Mouse (Mus musculus) kidney, postnatal 0 days (tissue): ENCODE measurements at regions not wholly inside any gene's neighbourhood (a gene's known extent, or its start where the extent isn't known, plus 50 kb on each side); places are given as distances from the start of the nearest gene placed in this dataset.

Source experiments
- ATAC-seq: fragments of 200-750 bp; cut with Nextera tagmentation; replicated peaks from 2 replicates; pipeline ENCODE4 v1.8.0; 2017; ENCODE audit warnings: low read depth, moderate number of reproducible peaks, moderate TSS enrichment, moderate library complexity; ENCODE audit not compliant: low FRiP score
- DNase-seq: peaks from one replicate; pipeline ENCODE4 v3.0.0-alpha.2; 2016; ENCODE audit warnings: low spot score
- H3K27ac ChIP-seq: fragments of 300-500 bp; sonication (generic); 2 replicates; pipeline ENCODE4 v1.5.1; 2014; ENCODE audit warnings: mild to moderate bottlenecking
- H3K27me3 ChIP-seq: fragments of 300-500 bp; sonication (generic); 2 replicates; pipeline ENCODE4 v1.6.1; 2014; ENCODE audit warnings: low read length, mixed read lengths; ENCODE audit not compliant: insufficient read depth
- H3K36me3 ChIP-seq: fragments of 300-500 bp; sonication (generic); 2 replicates; pipeline ENCODE4 v1.6.1; 2014; ENCODE audit warnings: low read length, mixed read lengths; ENCODE audit not compliant: insufficient read depth
- H3K4me1 ChIP-seq: fragments of 300-500 bp; sonication (generic); replicated peaks from 2 replicates; pipeline ENCODE4 v1.6.1; 2014; ENCODE audit warnings: antibody characterized with exemption, low read length, mixed read lengths; ENCODE audit not compliant: insufficient read depth
- H3K4me2 ChIP-seq: fragments of 300-500 bp; sonication (generic); 2 replicates; pipeline ENCODE4 v1.6.1; 2014; ENCODE audit warnings: mild to moderate bottlenecking, low read length, moderate library complexity, mixed read lengths
- H3K4me3 ChIP-seq: fragments of 300-500 bp; sonication (generic); replicated peaks from 2 replicates; pipeline ENCODE4 v1.5.1; 2014; ENCODE audit warnings: low read depth, low read length
- H3K9ac ChIP-seq: fragments of 300-500 bp; sonication (generic); 2 replicates; pipeline ENCODE4 v1.6.1; 2014; ENCODE audit warnings: low read depth, low read length
- H3K9me3 ChIP-seq: fragments of 300-500 bp; sonication (generic); replicated peaks from 2 replicates; pipeline ENCODE4 v1.6.1; 2016; ENCODE audit warnings: low read length, inconsistent platforms, mixed read lengths
- CTCF ChIP-seq: IDR thresholded peaks from 2 replicates; pipeline ENCODE4 v1.5.1; 2016; ENCODE audit warnings: antibody characterized with exemption, low read depth, mild to moderate bottlenecking, moderate library complexity
- WGBS: fragments of 180-500 bp; shearing (Covaris S2); extraction: QIAGEN DNeasy Blood & Tissue Kit; methylation state at CpG from one replicate; pipeline ENCODE4 v1.1.7; 2014; 5-methylcytosine and 5-hydroxymethylcytosine counted together

DNA sequence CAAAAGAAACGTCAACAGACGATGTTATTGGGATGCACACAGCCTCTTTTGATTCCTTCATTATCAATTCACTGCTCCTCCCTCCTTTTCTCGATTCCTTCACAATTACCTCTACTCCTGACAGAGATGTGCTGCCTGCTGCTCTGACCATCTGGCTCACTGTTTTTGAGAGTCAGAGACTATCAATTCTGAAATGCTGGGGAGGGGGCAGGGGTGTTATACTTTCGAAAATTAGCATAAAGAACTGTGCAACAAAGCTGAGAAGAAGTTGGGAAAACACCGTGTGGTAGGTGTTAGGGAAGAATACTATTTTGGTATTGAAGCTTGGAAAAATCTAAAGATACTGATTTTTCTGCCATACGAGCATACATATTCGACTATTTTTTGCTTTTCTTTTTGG, 96.4 kb downstream of the Nedd1 start:
- H3K9me3 ChIP-seq = no peaks in the 10 kb centered on the region
- no peaks in the 10 kb centered on the region for H3K4me1 ChIP-seq
- TF ChIP-seq CTCF = no peak
- DNase-seq (no peak), ATAC-seq (no peak)
- no peak overlapping the region for H3K4me2 ChIP-seq
- H3K36me3 ChIP-seq = no peaks in the 10 kb centered on the region
- WGBS = 83% methylated on average over 7 of the region's 7 CpGs
- no peaks in the 10 kb centered on the region for H3K27me3 ChIP-seq
- H3K4me3 ChIP-seq = no peak overlapping the region
- H3K9ac ChIP-seq = no peak overlapping the region
- no peak overlapping the region for H3K27ac ChIP-seq

DNA sequence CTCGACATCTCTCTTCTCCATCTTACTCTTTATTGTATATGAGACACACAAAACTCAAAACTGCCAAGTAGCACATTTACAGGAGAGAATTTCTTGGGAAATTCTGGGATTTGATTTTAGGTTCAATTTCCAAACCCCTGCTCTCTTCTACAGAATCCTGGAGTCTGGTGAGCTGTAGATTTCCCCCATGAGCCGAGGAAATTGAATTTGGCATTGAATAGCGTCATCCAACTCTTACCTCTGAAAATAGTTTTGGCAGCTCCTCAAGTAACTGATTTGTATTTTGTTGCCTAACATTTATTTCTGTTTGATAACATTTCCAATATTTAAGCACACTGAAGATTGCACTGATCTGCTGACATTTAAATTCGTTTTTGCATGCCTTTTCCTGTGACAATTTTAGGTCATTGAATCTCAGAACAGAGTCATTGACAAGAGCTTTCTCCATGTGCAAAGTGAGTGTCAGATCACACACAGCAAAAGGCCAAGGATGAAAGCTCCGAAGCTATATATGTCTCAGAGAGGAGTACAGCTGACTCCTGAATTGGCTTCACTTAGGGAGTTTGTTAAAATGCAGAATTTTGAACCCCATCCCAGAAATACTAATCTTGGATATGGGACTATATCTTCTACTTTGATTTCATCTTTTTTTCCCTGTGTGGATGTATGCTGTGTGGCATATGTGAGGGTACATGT, 106.4 kb downstream of the Nedd1 start:
- Histone ChIP-seq H3K27me3 (no peaks in the 10 kb centered on the region), H3K4me1 (no peaks in the 10 kb centered on the region), H3K36me3 (no peaks in the 10 kb centered on the region), H3K4me3 (no peak overlapping the region), H3K27ac (no peak overlapping the region), H3K9me3 (no peaks in the 10 kb centered on the region), H3K4me2 (no peak overlapping the region), H3K9ac (no peak overlapping the region)
- no peak for TF ChIP-seq CTCF
- DNase-seq (no peak), ATAC-seq (no peak)
- WGBS = 80% methylated on average over 4 of the region's 5 CpGs

GRCm38 (mm10) chr10:92614341-92614740, 107.9 kb downstream of the Nedd1 start:
- no peak for DNase-seq

DNA sequence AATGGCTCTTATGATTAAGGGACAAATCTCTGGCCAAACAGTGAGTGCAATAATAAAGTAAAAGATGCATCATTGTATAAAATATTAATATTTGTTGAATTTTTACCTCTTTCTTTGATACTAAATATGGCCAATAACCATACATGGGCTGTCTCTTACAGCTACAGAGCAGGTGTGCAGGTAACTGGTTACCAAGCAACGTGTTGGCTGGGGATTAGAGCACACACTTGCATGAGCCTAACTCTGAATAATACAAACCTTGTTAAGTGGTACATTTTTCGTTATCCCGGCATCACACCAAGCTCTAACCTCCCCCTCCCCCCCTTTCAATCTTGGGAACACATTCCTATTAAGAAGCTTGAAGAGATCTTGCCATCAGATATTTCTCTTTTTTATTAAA, 111.2 kb downstream of the Nedd1 start:
- H3K9me3 ChIP-seq = no peaks in the 10 kb centered on the region
- no peak overlapping the region for H3K27ac ChIP-seq
- no peak overlapping the region for H3K9ac ChIP-seq
- WGBS = 88% methylated on average over 3 of the region's 3 CpGs
- H3K36me3 ChIP-seq = no peaks in the 10 kb centered on the region
- ATAC-seq = no peak
- H3K4me1 ChIP-seq = no peaks in the 10 kb centered on the region
- no peaks in the 10 kb centered on the region for H3K27me3 ChIP-seq
- no peak for TF ChIP-seq CTCF
- no peak overlapping the region for H3K4me2 ChIP-seq
- no peak overlapping the region for H3K4me3 ChIP-seq
- no peak for DNase-seq

More at GRCm38 (mm10) chr10:92614341-92614740, 107.9 kb downstream of the Nedd1 start:
- no peak for TF ChIP-seq CTCF
- H3K4me2 ChIP-seq = no peak overlapping the region
- H3K9ac ChIP-seq = no peak overlapping the region
- WGBS = 80% methylated on average over 6 of the region's 6 CpGs
- no peaks in the 10 kb centered on the region for H3K9me3 ChIP-seq
- H3K36me3 ChIP-seq = no peaks in the 10 kb centered on the region
- no peaks in the 10 kb centered on the region for H3K27me3 ChIP-seq
- no peak overlapping the region for H3K27ac ChIP-seq
- no peak for ATAC-seq
- H3K4me3 ChIP-seq = no peak overlapping the region
- no peaks in the 10 kb centered on the region for H3K4me1 ChIP-seq

GRCm38 (mm10) chr10:92606761-92607160, 115.5 kb downstream of the Nedd1 start:
- H3K9ac ChIP-seq = no peak overlapping the region
- DNase-seq = no peak

GRCm38 (mm10) chr10:92605646-92606045, 116.6 kb downstream of the Nedd1 start:
- Histone ChIP-seq H3K9me3 (no peaks in the 10 kb centered on the region), H3K36me3 (no peaks in the 10 kb centered on the region), H3K4me2 (no peak overlapping the region), H3K27me3 (no peaks in the 10 kb centered on the region), H3K4me3 (no peak overlapping the region), H3K4me1 (no peaks in the 10 kb centered on the region), H3K9ac (no peak overlapping the region), H3K27ac (no peak overlapping the region)
- DNase-seq (no peak), ATAC-seq (no peak)
- TF ChIP-seq CTCF = no peak
- WGBS = 68% methylated on average over 3 of the region's 3 CpGs

More at GRCm38 (mm10) chr10:92606761-92607160, 115.5 kb downstream of the Nedd1 start:
- Histone ChIP-seq H3K4me2 (no peak overlapping the region), H3K4me1 (no peaks in the 10 kb centered on the region), H3K4me3 (no peak overlapping the region), H3K9me3 (no peaks in the 10 kb centered on the region), H3K27ac (no peak overlapping the region), H3K27me3 (no peaks in the 10 kb centered on the region), H3K36me3 (no peaks in the 10 kb centered on the region)
- no peak for TF ChIP-seq CTCF
- no peak for ATAC-seq
- 58% methylated on average over 4 of the region's 4 CpGs for WGBS

GRCm38 (mm10) chr10:92600116-92600515, 122.1 kb downstream of the Nedd1 start:
- Histone ChIP-seq H3K27me3 (no peaks in the 10 kb centered on the region), H3K36me3 (no peaks in the 10 kb centered on the region), H3K9me3 (no peaks in the 10 kb centered on the region), H3K27ac (no peak overlapping the region), H3K4me2 (no peak overlapping the region), H3K4me3 (no peak overlapping the region), H3K9ac (no peak overlapping the region), H3K4me1 (no peaks in the 10 kb centered on the region; the same call in 1 of the 2 replicates)
- no peak for ATAC-seq
- 59% methylated on average over 4 of the region's 4 CpGs for WGBS
- no peak for TF ChIP-seq CTCF
- DNase-seq = no peak
